ENCODE assay signal across 23 mouse cellular contexts in genomic region chr2:45245506-45245905, GRCm38 (mm10).
DNase-seq lines count a peak whose midpoint lies in the region; ATAC-seq and TF ChIP-seq lines count a peak whose summit lies in the region.
"Had no signal": no experiment of that assay in that cellular context is flagged by ENCODE, and none has a peak within 500 bp of the region (broad histone marks: within the 10 kb centered on the region; RNA-seq: fewer than 3 reads in every experiment).

No protein-coding gene starts in this region.

- H3K36me3 ChIP-seq in lung, embryonic 14.5 days (ENCODE audit: insufficient read depth): no peaks in the 10 kb centered on the region
- H3K36me3 ChIP-seq in MEL (ENCODE audit: control insufficient read depth in 1 of 2, insufficient read depth in 2 of 2, low read length in 2 of 2): peaks cover 0 to 14% of the 10 kb centered on the region in 2 experiments; a peak in 2 of 4 replicates
- H3K36me3 ChIP-seq in thymus, adult 2 months (ENCODE audit: control insufficient read depth, insufficient read depth, low read length): no peaks in the 10 kb centered on the region
- H3K36me3 ChIP-seq: forebrain, embryonic 10.5 days; heart, embryonic 10.5 days; hindbrain, embryonic 10.5 days; limb, embryonic 13.5 days; liver, embryonic 13.5 days; midbrain, embryonic 15.5 days; neural tube, embryonic 12.5 days had no signal

- peaks cover 20% of the 10 kb centered on the region for H3K4me1 ChIP-seq in lung, embryonic 14.5 days (ENCODE audit: insufficient read depth)
- peaks cover 8 to 23% of the 10 kb centered on the region in 2 experiments for H3K4me1 ChIP-seq in MEL (ENCODE audit: control insufficient read depth in 1 of 2, insufficient read depth in 2 of 2, low read length in 2 of 2)
- H3K4me1 ChIP-seq in thymus, adult 2 months (replicated peaks; ENCODE audit: control insufficient read depth, insufficient read depth, low read length): no peaks in the 10 kb centered on the region
- H3K4me1 ChIP-seq: hindbrain, embryonic 10.5 days; midbrain, embryonic 15.5 days; neural tube, embryonic 12.5 days had no signal

- 0 out of 2 replicates have a peak, but pooled peaks have one; percentile 33 for ATAC-seq in lung, embryonic 14.5 days (ENCODE audit: insufficient read depth)
- ATAC-seq in hematopoietic stem cell, adult 5-6 weeks (replicated peaks in 1 of 2; ENCODE audit: insufficient read depth in 1 of 2, low FRiP score in 2 of 2, low TSS enrichment in 1 of 2, low read depth in 1 of 2, poor library complexity in 2 of 2, severe bottlenecking in 2 of 2): peak; percentile 40 to 61; a peak in 1 of 4 replicates
- ATAC-seq: forebrain, embryonic 16.5 days; midbrain, embryonic 15.5 days had no signal

- no peak overlapping the region; the same call in 1 of the 2 replicates for H3K27ac ChIP-seq in lung, embryonic 14.5 days (ENCODE audit: low read depth)
- H3K27ac ChIP-seq in MEL (ENCODE audit: control insufficient read depth, low read depth, low read length): no peak overlapping the region
- no peak overlapping the region for H3K27ac ChIP-seq in thymus, adult 2 months (ENCODE audit: control insufficient read depth, insufficient read depth, low read length)
- H3K27ac ChIP-seq: forebrain, embryonic 10.5 days; hindbrain, embryonic 10.5 days; limb, embryonic 13.5 days; liver, embryonic 13.5 days; midbrain, embryonic 15.5 days; neural tube, embryonic 12.5 days had no signal

- H3K4me3 ChIP-seq in lung, embryonic 14.5 days (ENCODE audit: low read depth, low read length): no peak overlapping the region
- H3K4me3 ChIP-seq in MEL (ENCODE audit: control insufficient read depth in 1 of 2, insufficient read depth in 1 of 2, low read depth in 2 of 2, low read length in 2 of 2): 0 out of 4 replicates have a peak overlapping the region, but pooled peaks of 1 of the 2 experiments have one; percentile 0
- no peak overlapping the region for H3K4me3 ChIP-seq in thymus, adult 2 months (ENCODE audit: control insufficient read depth, insufficient read depth, low read length)
- H3K4me3 ChIP-seq: forebrain, embryonic 10.5 days; heart, embryonic 10.5 days; hindbrain, embryonic 10.5 days; limb, embryonic 13.5 days; liver, embryonic 13.5 days; midbrain, embryonic 15.5 days; neural tube, embryonic 12.5 days had no signal

- H3K9me3 ChIP-seq in lung, embryonic 14.5 days (ENCODE audit: low read depth, low read length): no peaks in the 10 kb centered on the region
- H3K9me3 ChIP-seq in MEL (replicated peaks; ENCODE audit: insufficient read depth, low read length): no peaks in the 10 kb centered on the region
- H3K9me3 ChIP-seq: forebrain, embryonic 10.5 days; heart, embryonic 10.5 days; hindbrain, embryonic 10.5 days; limb, embryonic 13.5 days; liver, embryonic 13.5 days; midbrain, embryonic 15.5 days; neural tube, embryonic 12.5 days had no signal

- intact Hi-C loops in heart, postnatal 14 days (cut with DNase I): no loop called here

- TF ChIP-seq CTCF in lung, embryonic 14.5 days (IDR thresholded peaks at IDR 0.05; ENCODE audit: low read depth): no peak
- TF ChIP-seq CTCF in MEL (IDR thresholded peaks at IDR 0.05 in 2 of 3, conservative IDR thresholded peaks at IDR 0.05 in 1 of 3; ENCODE audit: control insufficient read depth in 1 of 3, insufficient read depth in 1 of 3, low read depth in 2 of 3, low read length in 3 of 3, poor library complexity in 1 of 3, severe bottlenecking in 1 of 3): no peak
- no peak for TF ChIP-seq CTCF in thymus, adult 2 months (IDR thresholded peaks at IDR 0.05; ENCODE audit: borderline replicate concordance, control insufficient read depth, extremely low read depth, insufficient read depth, low read length, poor library complexity)

- DNase-seq in lung, embryonic 14.5 days: peak; percentile 73
- DNase-seq in lung, adult 18-20 months: no peak
- DNase-seq in MEL (ENCODE audit: low read depth, low spot score): peak; percentile 82
- no peak for DNase-seq in thymus, adult 2 months
- DNase-seq in left cerebral cortex, adult 9 months (ENCODE audit: low spot score in 2 of 2): no peak
- DNase-seq in heart, postnatal 14 days: no peak
- DNase-seq: cerebellum, adult 11 months; cerebellum, adult 9-11 months; gastrocnemius, postnatal 36 days; kidney, adult 18-20 months; kidney, postnatal 14 days; layer of hippocampus, postnatal 36 days; liver, embryonic 13.5 days; spleen, adult 18-20 months; thymus, postnatal 14 days had no signal

- H3K27me3 ChIP-seq in lung, embryonic 14.5 days (ENCODE audit: insufficient read depth, low read length): no peaks in the 10 kb centered on the region
- H3K27me3 ChIP-seq in MEL (ENCODE audit: control insufficient read depth in 1 of 2, insufficient read depth in 2 of 2, low read length in 2 of 2): no peaks in the 10 kb centered on the region
- no peaks in the 10 kb centered on the region for H3K27me3 ChIP-seq in thymus, adult 2 months (ENCODE audit: control insufficient read depth, insufficient read depth, low read length)
- H3K27me3 ChIP-seq: limb, embryonic 13.5 days; liver, embryonic 13.5 days; midbrain, embryonic 15.5 days; neural tube, embryonic 12.5 days had no signal

- H3K4me2 ChIP-seq in lung, embryonic 14.5 days: no peak overlapping the region
- H3K4me2 ChIP-seq: limb, embryonic 13.5 days; liver, embryonic 13.5 days; midbrain, embryonic 15.5 days; neural tube, embryonic 12.5 days had no signal

- TF ChIP-seq POLR2A in MEL (IDR thresholded peaks at IDR 0.05; ENCODE audit: control insufficient read depth in 1 of 2, insufficient read depth in 1 of 2, low read depth in 1 of 2, low read length in 2 of 2, poor library complexity in 1 of 2): no peak
- TF ChIP-seq POLR2A in thymus, adult 2 months (IDR thresholded peaks at IDR 0.05; ENCODE audit: control insufficient read depth, extremely low read depth, insufficient read depth, low read length, poor library complexity): no peak

- H3K79me2 ChIP-seq in MEL (ENCODE audit: control insufficient read depth, insufficient read depth, low read length, poor library complexity): no peaks in the 10 kb centered on the region

- 30% methylated on average over 1 of the region's 1 CpGs for WGBS in lung, embryonic 14.5 days
- 93% methylated on average over 1 of the region's 1 CpGs for WGBS in thymus, adult 2 months

- no peak overlapping the region for H3K9ac ChIP-seq in lung, embryonic 14.5 days
- H3K9ac ChIP-seq in MEL (ENCODE audit: control insufficient read depth, low read depth, low read length, poor library complexity, severe bottlenecking): no peak overlapping the region
- H3K9ac ChIP-seq: limb, embryonic 13.5 days; liver, embryonic 13.5 days; midbrain, embryonic 15.5 days; neural tube, embryonic 12.5 days had no signal

- TF ChIP-seq RAD21 in MEL (IDR thresholded peaks at IDR 0.05; ENCODE audit: low read depth, low read length): no peak

- peak; percentile 57 to 66; a peak in 3 of 4 replicates for TF ChIP-seq EP300 in MEL (IDR thresholded peaks at IDR 0.05; ENCODE audit: low read depth in 1 of 2, low read length in 2 of 2)

TF ChIP-seq in MEL, 35 proteins besides CTCF, POLR2A, EP300 and RAD21:
- TF ChIP-seq MYC (IDR thresholded peaks at IDR 0.05; ENCODE audit: low read depth, low read length) (0 out of 2 replicates have a peak, but pooled peaks have one; percentile 25), HCFC1 (IDR thresholded peaks at IDR 0.05; ENCODE audit: low read depth, low read length) (0 out of 2 replicates have a peak, but pooled peaks have one; percentile 42), USF2 (IDR thresholded peaks at IDR 0.05; ENCODE audit: borderline replicate concordance in 1 of 2, insufficient read depth in 1 of 2, low read depth in 1 of 2, low read length in 2 of 2) (peak in 1 of 2 experiments; percentile 63; a peak in 1 of 4 replicates), TCF12 (IDR thresholded peaks at IDR 0.05; ENCODE audit: low read depth, low read length) (peak; percentile 42; the same call in 1 of the 2 replicates), CHD1 (IDR thresholded peaks at IDR 0.05; ENCODE audit: low read depth, low read length) (no peak), ETS1 (IDR thresholded peaks at IDR 0.05; ENCODE audit: low read depth, low read length) (peak; percentile 68; the same call in 1 of the 2 replicates), GATA1 (IDR thresholded peaks at IDR 0.05; ENCODE audit: low read depth, low read length) (no peak), SMC3 (IDR thresholded peaks at IDR 0.05; ENCODE audit: low read depth, low read length) (0 out of 2 replicates have a peak, but pooled peaks have one; percentile 1), POLR2AphosphoS2 (IDR thresholded peaks at IDR 0.05; ENCODE audit: low read length) (no peak), BHLHE40 (IDR thresholded peaks at IDR 0.05; ENCODE audit: borderline replicate concordance, low read depth, low read length) (peak; percentile 69; the same call in 1 of the 2 replicates), RCOR1 (IDR thresholded peaks at IDR 0.05; ENCODE audit: low read depth, low read length) (peak; percentile 62; the same call in 1 of the 2 replicates), USF1 (IDR thresholded peaks at IDR 0.05; ENCODE audit: low read depth, low read length) (peak; percentile 92), ZNF384 (IDR thresholded peaks at IDR 0.05; ENCODE audit: low read depth, low read length) (peak; percentile 93)

Comparison
In these comparisons a context has a peak if more than half of its experiments do, and no peak if none do; other contexts are left out.
1. DNase-seq: peak in lung, embryonic 14.5 days (single experiment) and MEL (single experiment); none in lung, adult 18-20 months (0 of 2), thymus, adult 2 months (single experiment), left cerebral cortex, adult 9 months (0 of 2) and heart, postnatal 14 days (0 of 2).